Mouse (Mus musculus): Measurements from ENCODE around the gene Rita1. TPM values are rescaled to one million over a fixed set of nuclear protein-coding genes. Genes with fewer than 3 reads are reported as not detected.

The Rita1 gene
- polyA plus RNA-seq (2014; fragmentation: Nextera tagmentation; extraction: Ambion mirVana), result 11.6 and 13.5 TPM in 2 replicates

- Histone ChIP-seq H3K4me1 (ENCODE audit: control insufficient read depth, insufficient read depth, low read length) (peaks cover 12% of the 10 kb centered on the region), H3K4me3 (ENCODE audit: low read depth, low read length) (peak within 1 kb of the TSS; percentile 70), H3K9ac (ENCODE audit: low read length) (peak within 1 kb of the TSS; percentile 70), H3K9me3 (ENCODE audit: control insufficient read depth, low read length) (no peaks in the 10 kb centered on the region), H3K27me3 (ENCODE audit: control insufficient read depth, insufficient read depth, low read length) (no peaks in the 10 kb centered on the region), H3K4me2 (ENCODE audit: low read depth, severe bottlenecking) (peak within 1 kb of the TSS; percentile 60), H3K27ac (replicated peaks; ENCODE audit: low read depth, low read length) (peak within 1 kb of the TSS; percentile 56), H3K36me3 (ENCODE audit: control insufficient read depth, insufficient read depth, low read length) (peaks cover 8% of the 10 kb centered on the region; the same call in 1 of the 2 replicates)
- DNase-seq (ENCODE audit: low spot score) (peak; percentile 98), ATAC-seq (ENCODE audit: insufficient number of reproducible peaks, low FRiP score, low TSS enrichment, low read depth) (peak; percentile 85; the same call in 1 of the 2 replicates)
- WGBS, result under 1% methylated on average over 22 of the region's 22 CpGs
Measured at GRCm38 (mm10) chr5:120612442-120612821, at the start of gene Rita1, which contains the start of gene Ddx54. TSS of gene Rita1 (minus strand) at chr5:120612589. TSS of gene Ddx54 (plus strand) at chr5:120612739.

GRCm38 (mm10) chr5:120660816-120661215 lies 48.4 kb upstream of the Rita1 start:
- H3K36me3 ChIP-seq (ENCODE audit: control insufficient read depth, insufficient read depth, low read length), result no peaks in the 10 kb centered on the region
- H3K4me2 ChIP-seq (ENCODE audit: low read depth, severe bottlenecking), result no peak overlapping the region
- no peaks in the 10 kb centered on the region for H3K27me3 ChIP-seq (ENCODE audit: control insufficient read depth, insufficient read depth, low read length)
- H3K4me3 ChIP-seq (ENCODE audit: low read depth, low read length), result no peak overlapping the region
- DNase-seq (ENCODE audit: low spot score), result no peak
- H3K9me3 ChIP-seq (ENCODE audit: control insufficient read depth, low read length), result no peaks in the 10 kb centered on the region
- H3K9ac ChIP-seq (ENCODE audit: low read length), result no peak overlapping the region
- 71% methylated on average over 5 of the region's 5 CpGs for WGBS
- no peaks in the 10 kb centered on the region for H3K4me1 ChIP-seq (ENCODE audit: control insufficient read depth, insufficient read depth, low read length)
- H3K27ac ChIP-seq (replicated peaks; ENCODE audit: low read depth, low read length), result no peak overlapping the region
- ATAC-seq (ENCODE audit: insufficient number of reproducible peaks, low FRiP score, low TSS enrichment, low read depth), result no peak

GRCm38 (mm10) chr5:120656281-120656751 lies 43.9 kb upstream of the Rita1 start:
- Histone ChIP-seq H3K4me3 (ENCODE audit: low read depth, low read length) (no peak overlapping the region), H3K9ac (ENCODE audit: low read length) (no peak overlapping the region), H3K36me3 (ENCODE audit: control insufficient read depth, insufficient read depth, low read length) (no peaks in the 10 kb centered on the region), H3K4me2 (ENCODE audit: low read depth, severe bottlenecking) (no peak overlapping the region), H3K9me3 (ENCODE audit: control insufficient read depth, low read length) (no peaks in the 10 kb centered on the region), H3K27me3 (ENCODE audit: control insufficient read depth, insufficient read depth, low read length) (no peaks in the 10 kb centered on the region), H3K27ac (replicated peaks; ENCODE audit: low read depth, low read length) (no peak overlapping the region), H3K4me1 (ENCODE audit: control insufficient read depth, insufficient read depth, low read length) (no peaks in the 10 kb centered on the region)
- DNase-seq (ENCODE audit: low spot score), result no peak
- ATAC-seq (ENCODE audit: insufficient number of reproducible peaks, low FRiP score, low TSS enrichment, low read depth), result no peak
- 85% methylated on average over 12 of the region's 12 CpGs for WGBS

GRCm38 (mm10) chr5:120653873-120654272 lies 41.5 kb upstream of the Rita1 start:
- WGBS, result 81% methylated on average over 2 of the region's 2 CpGs
- no peaks in the 10 kb centered on the region for H3K9me3 ChIP-seq (ENCODE audit: control insufficient read depth, low read length)
- H3K9ac ChIP-seq (ENCODE audit: low read length), result no peak overlapping the region
- peaks cover 3% of the 10 kb centered on the region; the same call in 1 of the 2 replicates for H3K4me1 ChIP-seq (ENCODE audit: control insufficient read depth, insufficient read depth, low read length)
- DNase-seq (ENCODE audit: low spot score) (no peak), ATAC-seq (ENCODE audit: insufficient number of reproducible peaks, low FRiP score, low TSS enrichment, low read depth) (no peak)
- peaks cover 19% of the 10 kb centered on the region for H3K27me3 ChIP-seq (ENCODE audit: control insufficient read depth, insufficient read depth, low read length)
- no peaks in the 10 kb centered on the region for H3K36me3 ChIP-seq (ENCODE audit: control insufficient read depth, insufficient read depth, low read length)
- no peak overlapping the region for H3K4me2 ChIP-seq (ENCODE audit: low read depth, severe bottlenecking)
- no peak overlapping the region for H3K4me3 ChIP-seq (ENCODE audit: low read depth, low read length)
- no peak overlapping the region for H3K27ac ChIP-seq (replicated peaks; ENCODE audit: low read depth, low read length)

- WGBS, result 75% methylated on average over 26 of the region's 28 CpGs
Measured at GRCm38 (mm10) chr5:120652915-120653701, 40.7 kb upstream of the Rita1 start.

GRCm38 (mm10) chr5:120651230-120651629 lies 38.8 kb upstream of the Rita1 start:
- no peak for DNase-seq (ENCODE audit: low spot score)

More at GRCm38 (mm10) chr5:120652915-120653701, 40.7 kb upstream of the Rita1 start:
- H3K4me2 ChIP-seq (ENCODE audit: low read depth, severe bottlenecking), result no peak overlapping the region
- H3K9me3 ChIP-seq (ENCODE audit: control insufficient read depth, low read length), result no peaks in the 10 kb centered on the region
- H3K36me3 ChIP-seq (ENCODE audit: control insufficient read depth, insufficient read depth, low read length), result no peaks in the 10 kb centered on the region
- H3K4me1 ChIP-seq (ENCODE audit: control insufficient read depth, insufficient read depth, low read length), result peaks cover 7% of the 10 kb centered on the region; the same call in 1 of the 2 replicates
- no peak for ATAC-seq (ENCODE audit: insufficient number of reproducible peaks, low FRiP score, low TSS enrichment, low read depth)
- no peak for DNase-seq (ENCODE audit: low spot score)
- H3K27me3 ChIP-seq (ENCODE audit: control insufficient read depth, insufficient read depth, low read length), result peaks cover 27% of the 10 kb centered on the region
- no peak overlapping the region for H3K4me3 ChIP-seq (ENCODE audit: low read depth, low read length)
- H3K9ac ChIP-seq (ENCODE audit: low read length), result no peak overlapping the region
- no peak overlapping the region for H3K27ac ChIP-seq (replicated peaks; ENCODE audit: low read depth, low read length)

GRCm38 (mm10) chr5:120649938-120650337 lies 37.5 kb upstream of the Rita1 start:
- Histone ChIP-seq H3K36me3 (ENCODE audit: control insufficient read depth, insufficient read depth, low read length) (no peaks in the 10 kb centered on the region), H3K27ac (replicated peaks; ENCODE audit: low read depth, low read length) (no peak overlapping the region), H3K9ac (ENCODE audit: low read length) (no peak overlapping the region), H3K4me1 (ENCODE audit: control insufficient read depth, insufficient read depth, low read length) (peaks cover 7% of the 10 kb centered on the region; the same call in 1 of the 2 replicates), H3K27me3 (ENCODE audit: control insufficient read depth, insufficient read depth, low read length) (peaks cover 35% of the 10 kb centered on the region), H3K4me2 (ENCODE audit: low read depth, severe bottlenecking) (no peak overlapping the region), H3K9me3 (ENCODE audit: control insufficient read depth, low read length) (no peaks in the 10 kb centered on the region), H3K4me3 (ENCODE audit: low read depth, low read length) (no peak overlapping the region)
- no peak for ATAC-seq (ENCODE audit: insufficient number of reproducible peaks, low FRiP score, low TSS enrichment, low read depth)
- no peak for DNase-seq (ENCODE audit: low spot score)
- 23% methylated on average over 13 of the region's 13 CpGs for WGBS

More at GRCm38 (mm10) chr5:120651230-120651629, 38.8 kb upstream of the Rita1 start:
- WGBS, result 73% methylated on average over 5 of the region's 5 CpGs
- no peaks in the 10 kb centered on the region for H3K36me3 ChIP-seq (ENCODE audit: control insufficient read depth, insufficient read depth, low read length)
- no peak overlapping the region for H3K4me2 ChIP-seq (ENCODE audit: low read depth, severe bottlenecking)
- peaks cover 35% of the 10 kb centered on the region for H3K27me3 ChIP-seq (ENCODE audit: control insufficient read depth, insufficient read depth, low read length)
- ATAC-seq (ENCODE audit: insufficient number of reproducible peaks, low FRiP score, low TSS enrichment, low read depth), result no peak
- H3K4me3 ChIP-seq (ENCODE audit: low read depth, low read length), result no peak overlapping the region
- no peak overlapping the region for H3K27ac ChIP-seq (replicated peaks; ENCODE audit: low read depth, low read length)
- peaks cover 7% of the 10 kb centered on the region; the same call in 1 of the 2 replicates for H3K4me1 ChIP-seq (ENCODE audit: control insufficient read depth, insufficient read depth, low read length)
- H3K9me3 ChIP-seq (ENCODE audit: control insufficient read depth, low read length), result no peaks in the 10 kb centered on the region
- H3K9ac ChIP-seq (ENCODE audit: low read length), result no peak overlapping the region

GRCm38 (mm10) chr5:120649374-120649933 lies 37.1 kb upstream of the Rita1 start:
- Histone ChIP-seq H3K36me3 (ENCODE audit: control insufficient read depth, insufficient read depth, low read length) (no peaks in the 10 kb centered on the region), H3K9me3 (ENCODE audit: control insufficient read depth, low read length) (no peaks in the 10 kb centered on the region), H3K4me3 (ENCODE audit: low read depth, low read length) (0 out of 2 replicates have a peak overlapping the region, but pooled peaks have one; percentile 8), H3K4me1 (ENCODE audit: control insufficient read depth, insufficient read depth, low read length) (peaks cover 7% of the 10 kb centered on the region; the same call in 1 of the 2 replicates), H3K4me2 (ENCODE audit: low read depth, severe bottlenecking) (no peak overlapping the region; the same call in 1 of the 2 replicates), H3K27me3 (ENCODE audit: control insufficient read depth, insufficient read depth, low read length) (peaks cover 35% of the 10 kb centered on the region), H3K9ac (ENCODE audit: low read length) (no peak overlapping the region), H3K27ac (replicated peaks; ENCODE audit: low read depth, low read length) (no peak overlapping the region)
- 5% methylated on average over 21 of the region's 21 CpGs for WGBS
- DNase-seq (ENCODE audit: low spot score), result no peak
- no peak for ATAC-seq (ENCODE audit: insufficient number of reproducible peaks, low FRiP score, low TSS enrichment, low read depth)
